Mouse (Mus musculus) small intestine, adult 2 months (tissue): ENCODE results near the gene Dnlz.

ENCODE experiments used
- CTCF ChIP-seq: fragments of 200-500 bp; IDR thresholded peaks from 2 replicates; pipeline ENCODE4 v1.5.1; 2012; ENCODE audit warnings: low read depth, mild to moderate bottlenecking, control low read depth, inconsistent platforms, low read length, moderate library complexity, mixed read lengths; ENCODE audit not compliant: insufficient replicate concordance, insufficient read length; ENCODE audit errors: extremely low read depth
- POLR2A ChIP-seq: fragments of 200-500 bp; IDR thresholded peaks from 2 replicates; pipeline ENCODE4 v1.6.1; 2012; ENCODE audit warnings: low read depth, mild to moderate bottlenecking, control low read depth, inconsistent platforms, low read length, moderate library complexity

- TF ChIP-seq POLR2A (no peak), CTCF (no peak)
Measured at GRCm38 (mm10) chr2:26354401-26354800, 2.5 kb upstream of the Dnlz start.
